Mouse (Mus musculus): Measurements from ENCODE around the gene Pigp. TPM values are rescaled to one million over a fixed set of nuclear protein-coding genes. Genes with fewer than 3 reads are reported as not detected.
A peak's percentile ranks its signal among the peaks of the same experiment; 100 is the strongest.

Gene Pigp
- polyA plus RNA-seq, 1 experiment = 62.1 TPM

GRCm38 (mm10) chr16:94327781-94328711 is 43.6 kb downstream of the Pigp start, which contains the start of gene Ripply3:
Gene Ripply3 (plus strand): TSS chr16:94328420.
- no peak within 1 kb of the TSS for H3K27ac ChIP-seq (ENCODE audit: insufficient read depth, low read length)
- no peak for TF ChIP-seq CTCF (IDR thresholded peaks at IDR 0.05; ENCODE audit: extremely low read depth, insufficient read depth, low read length)
- H3K4me3 ChIP-seq (ENCODE audit: insufficient read depth, low read length) = peak within 1 kb of the TSS; percentile 30; the same call in 1 of the 2 replicates
- no peaks in the 10 kb centered on the region for H3K4me1 ChIP-seq (ENCODE audit: control insufficient read depth, insufficient read depth, low read length)

GRCm38 (mm10) chr16:94326008-94326407 is 45.6 kb downstream of the Pigp start:
- Histone ChIP-seq H3K27ac (ENCODE audit: insufficient read depth, low read length) (no peak overlapping the region), H3K4me1 (ENCODE audit: control insufficient read depth, insufficient read depth, low read length) (no peaks in the 10 kb centered on the region), H3K4me3 (ENCODE audit: insufficient read depth, low read length) (no peak overlapping the region)
- no peak for TF ChIP-seq CTCF (IDR thresholded peaks at IDR 0.05; ENCODE audit: extremely low read depth, insufficient read depth, low read length)
- TF ChIP-seq POLR2A (IDR thresholded peaks at IDR 0.05; ENCODE audit: extremely low read depth, insufficient read depth, low read length) = no peak

- no peak for TF ChIP-seq POLR2A (IDR thresholded peaks at IDR 0.05; ENCODE audit: extremely low read depth, insufficient read depth, low read length)
- no peak for TF ChIP-seq CTCF (IDR thresholded peaks at IDR 0.05; ENCODE audit: extremely low read depth, insufficient read depth, low read length)
- Histone ChIP-seq H3K4me3 (ENCODE audit: insufficient read depth, low read length) (no peak overlapping the region), H3K4me1 (ENCODE audit: control insufficient read depth, insufficient read depth, low read length) (no peaks in the 10 kb centered on the region), H3K27ac (ENCODE audit: insufficient read depth, low read length) (no peak overlapping the region)
Measured at GRCm38 (mm10) chr16:94323681-94324080, 48.0 kb downstream of the Pigp start.

- no peak for TF ChIP-seq POLR2A (IDR thresholded peaks at IDR 0.05; ENCODE audit: extremely low read depth, insufficient read depth, low read length)
- TF ChIP-seq CTCF (IDR thresholded peaks at IDR 0.05; ENCODE audit: extremely low read depth, insufficient read depth, low read length) = no peak
- no peak overlapping the region for H3K27ac ChIP-seq (ENCODE audit: insufficient read depth, low read length)
- no peaks in the 10 kb centered on the region for H3K4me1 ChIP-seq (ENCODE audit: control insufficient read depth, insufficient read depth, low read length)
- H3K4me3 ChIP-seq (ENCODE audit: insufficient read depth, low read length) = no peak overlapping the region
Measured at GRCm38 (mm10) chr16:94320223-94320622, 51.4 kb downstream of the Pigp start.

- Histone ChIP-seq H3K4me3 (ENCODE audit: insufficient read depth, low read length) (no peak overlapping the region), H3K27ac (ENCODE audit: insufficient read depth, low read length) (no peak overlapping the region), H3K4me1 (ENCODE audit: control insufficient read depth, insufficient read depth, low read length) (peaks cover 1% of the 10 kb centered on the region; the same call in 1 of the 2 replicates)
- TF ChIP-seq POLR2A (IDR thresholded peaks at IDR 0.05; ENCODE audit: extremely low read depth, insufficient read depth, low read length) (no peak), CTCF (IDR thresholded peaks at IDR 0.05; ENCODE audit: extremely low read depth, insufficient read depth, low read length) (no peak)
Measured at GRCm38 (mm10) chr16:94317752-94318151, 53.9 kb downstream of the Pigp start.

GRCm38 (mm10) chr16:94315215-94315614 is 56.4 kb downstream of the Pigp start:
- no peak overlapping the region for H3K4me3 ChIP-seq (ENCODE audit: insufficient read depth, low read length)
- TF ChIP-seq POLR2A (IDR thresholded peaks at IDR 0.05; ENCODE audit: extremely low read depth, insufficient read depth, low read length) (no peak), CTCF (IDR thresholded peaks at IDR 0.05; ENCODE audit: extremely low read depth, insufficient read depth, low read length) (no peak)
- peaks cover 3% of the 10 kb centered on the region; the same call in 1 of the 2 replicates for H3K4me1 ChIP-seq (ENCODE audit: control insufficient read depth, insufficient read depth, low read length)
- H3K27ac ChIP-seq (ENCODE audit: insufficient read depth, low read length) = no peak overlapping the region

GRCm38 (mm10) chr16:94314626-94315025 is 57.0 kb downstream of the Pigp start:
- Histone ChIP-seq H3K4me1 (ENCODE audit: control insufficient read depth, insufficient read depth, low read length) (peaks cover 3% of the 10 kb centered on the region; the same call in 1 of the 2 replicates), H3K4me3 (ENCODE audit: insufficient read depth, low read length) (no peak overlapping the region), H3K27ac (ENCODE audit: insufficient read depth, low read length) (no peak overlapping the region)
- no peak for TF ChIP-seq CTCF (IDR thresholded peaks at IDR 0.05; ENCODE audit: extremely low read depth, insufficient read depth, low read length)
- no peak for TF ChIP-seq POLR2A (IDR thresholded peaks at IDR 0.05; ENCODE audit: extremely low read depth, insufficient read depth, low read length)

GRCm38 (mm10) chr16:94313229-94314030 is 58.2 kb downstream of the Pigp start, which contains the start of gene Hlcs:
Gene Hlcs (minus strand): TSS chr16:94313571.
- Histone ChIP-seq H3K4me1 (ENCODE audit: control insufficient read depth, insufficient read depth, low read length) (peaks cover 3% of the 10 kb centered on the region; the same call in 1 of the 2 replicates), H3K27ac (ENCODE audit: insufficient read depth, low read length) (peak within 1 kb of the TSS; percentile 99), H3K4me3 (ENCODE audit: insufficient read depth, low read length) (peak within 1 kb of the TSS; percentile 79)
- TF ChIP-seq CTCF (IDR thresholded peaks at IDR 0.05; ENCODE audit: extremely low read depth, insufficient read depth, low read length) (peak; percentile 51), POLR2A (IDR thresholded peaks at IDR 0.05; ENCODE audit: extremely low read depth, insufficient read depth, low read length) (peak; percentile 48)

- H3K4me1 ChIP-seq (ENCODE audit: control insufficient read depth, insufficient read depth, low read length) = peaks cover 5% of the 10 kb centered on the region; the same call in 1 of the 2 replicates
- TF ChIP-seq POLR2A (IDR thresholded peaks at IDR 0.05; ENCODE audit: extremely low read depth, insufficient read depth, low read length) = peak; percentile 81
- no peak for TF ChIP-seq CTCF (IDR thresholded peaks at IDR 0.05; ENCODE audit: extremely low read depth, insufficient read depth, low read length)
- H3K27ac ChIP-seq (ENCODE audit: insufficient read depth, low read length) = peak overlapping the region; percentile 99
- peak overlapping the region; percentile 79 for H3K4me3 ChIP-seq (ENCODE audit: insufficient read depth, low read length)
Measured at GRCm38 (mm10) chr16:94312663-94313228, 58.9 kb downstream of the Pigp start.

All from cortical plate, adult 2 months (tissue).